Mouse (Mus musculus) left cerebral cortex, postnatal 10 days (tissue): ENCODE results near the gene Gnpnat1. TPM values are rescaled to one million over a fixed set of nuclear protein-coding genes. Genes with fewer than 3 reads are reported as not detected.

ENCODE experiments used
- DNase-seq, 2 experiments: peaks; one replicate each; pipeline ENCODE4 v3.0.0; 2021 to 2022; ENCODE audit warnings: low spot score in 2 of 2, mixed read lengths in 1 of 2; ENCODE audit errors: extremely low spot score in 1 of 2
- intact Hi-C: fragments of 180-260 bp; cut with DNase I; formaldehyde crosslinking; loops from one replicate; pipeline ENCODE4 v1.15.1; 2025
- microRNA-seq: library from miRNA; unstranded; fragments of <30 nt; microRNA quantifications from one replicate; pipeline ENCODE4 v1.2.0, GENCODE M21; 2022
- total RNA-seq, 2 experiments: library from RNA; stranded (reverse); gene quantifications; 2 replicates each; pipeline ENCODE4 v1.2.3; 2021

Gene Gnpnat1
- total RNA-seq, 2 experiments from 2014 or later, result 13.0 to 16.3 TPM

DNA sequence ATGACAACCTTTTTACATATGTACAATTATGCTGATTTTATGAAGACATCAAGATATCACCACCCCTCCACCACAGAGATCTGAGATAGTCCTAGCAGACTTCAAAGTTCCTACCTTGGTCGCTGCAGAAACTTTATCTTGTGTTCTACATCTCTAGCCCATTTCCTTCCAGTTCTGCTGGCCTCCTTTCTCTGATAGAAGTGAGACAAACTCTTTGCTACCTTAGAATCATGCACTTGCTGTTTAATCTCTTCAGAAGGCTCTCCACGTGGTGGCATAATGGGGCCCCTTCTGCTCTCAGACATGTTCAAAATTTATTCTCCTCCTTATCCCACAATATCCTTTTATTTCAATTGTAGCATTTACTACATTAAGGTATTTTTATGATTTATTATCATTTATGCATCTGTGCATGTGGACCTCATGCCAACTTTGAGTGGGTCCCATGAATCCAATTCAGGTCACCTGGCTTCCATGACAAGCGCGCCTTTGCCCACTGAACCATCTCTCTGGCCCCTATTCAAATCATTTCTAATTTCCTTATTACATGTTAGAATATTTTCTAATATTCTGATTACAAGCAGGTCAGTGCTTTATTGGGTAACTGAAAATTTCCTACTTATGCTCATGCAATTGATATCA is 76.5 kb downstream of the Gnpnat1 start:
- DNase-seq, result no peak
- intact Hi-C loops, result loop anchor here (10.0 kb wide), 1 partner anchor 447 kb away; no protein-coding TSS in a partner anchor

Small RNA genes within 50 kb of the gene (microRNA-seq; reads per million reads assigned to microRNA genes)
- gene Gm25353, result not detected

Other genes with a start within 250 kb of the Gnpnat1 start
- gene Gpr137c, start 185.2 kb downstream of the Gnpnat1 start, total RNA-seq, result 10 to 100 TPM; 23.3 to 26.8 TPM
- 10 to 100 TPM; 68.2 to 68.5 TPM for gene Txndc16, start 184.6 kb downstream of the Gnpnat1 start, total RNA-seq
- gene Ero1l, start 86.1 kb downstream of the Gnpnat1 start, total RNA-seq, result 10 to 100 TPM; 25.6 to 29.0 TPM
- gene Psmc6, start 75.1 kb downstream of the Gnpnat1 start, total RNA-seq, result 100 to 1,000 TPM; 109 to 111 TPM
- gene Styx, start 53.8 kb downstream of the Gnpnat1 start, total RNA-seq, result 10 to 100 TPM; 15.2 to 22.0 TPM
- gene Fermt2, start 125.2 kb upstream of the Gnpnat1 start, total RNA-seq, result 10 to 100 TPM; 78.6 to 81.1 TPM